Mouse (Mus musculus) spleen, adult 2 months (tissue): ENCODE data around the gene Haus5. TPM values are rescaled to one million over a fixed set of nuclear protein-coding genes. Genes with fewer than 3 reads are reported as not detected.
A peak's percentile ranks its signal among the peaks of the same experiment; 100 is the strongest.

ENCODE experiments used
- DNase-seq, 2 experiments: peaks; one replicate each; pipeline versions ENCODE4 v3.0.0 to v3.0.0-alpha.2; 2012 to 2021; ENCODE audit warnings: low spot score in 2 of 2, low read depth in 1 of 2
- H3K27ac ChIP-seq: fragments of 200-500 bp; 2 replicates; pipeline ENCODE4 v1.5.1; 2012; ENCODE audit warnings: low read length, inconsistent platforms; ENCODE audit not compliant: insufficient read depth
- H3K27me3 ChIP-seq: fragments of 200-500 bp; 2 replicates; pipeline ENCODE4 v1.6.1; 2012; ENCODE audit warnings: mild to moderate bottlenecking, moderate library complexity, low read length, inconsistent platforms; ENCODE audit not compliant: control insufficient read depth, insufficient read depth
- H3K36me3 ChIP-seq: fragments of 200-500 bp; 2 replicates; pipeline ENCODE4 v1.6.1; 2012; ENCODE audit warnings: mild to moderate bottlenecking, low read length, inconsistent platforms; ENCODE audit not compliant: control insufficient read depth, insufficient read depth
- H3K4me1 ChIP-seq: fragments of 200-500 bp; 2 replicates; pipeline ENCODE4 v1.6.1; 2011; ENCODE audit warnings: inconsistent platforms; ENCODE audit not compliant: control insufficient read depth, insufficient read depth, insufficient read length
- H3K4me3 ChIP-seq: fragments of 200-500 bp; 2 replicates; pipeline ENCODE4 v1.5.1; 2011; ENCODE audit warnings: mild to moderate bottlenecking, inconsistent platforms; ENCODE audit not compliant: insufficient read depth, insufficient read length; ENCODE audit errors: extremely low read depth
- CTCF ChIP-seq: fragments of 200-500 bp; IDR thresholded peaks from 2 replicates; pipeline ENCODE4 v1.5.1; 2011; ENCODE audit warnings: mild to moderate bottlenecking, inconsistent platforms; ENCODE audit not compliant: insufficient read depth, insufficient read length, insufficient replicate concordance; ENCODE audit errors: extremely low read depth
- POLR2A ChIP-seq: fragments of 200-500 bp; IDR thresholded peaks from 2 replicates; pipeline ENCODE4 v1.6.1; 2011; ENCODE audit warnings: low read depth, low read length, inconsistent platforms
- WGBS: fragments of 180-500 bp; shearing (Covaris S2); methylation state at CpG from one replicate; pipeline ENCODE4 v1.1.7; 2018; 5-methylcytosine and 5-hydroxymethylcytosine counted together
- polyA plus RNA-seq: library from polyadenylated mRNA; depleted of rRNA; stranded (reverse); fragments of >200 nt; gene quantifications from 2 replicates; pipeline ENCODE4 v1.2.3, GENCODE M21; 2012

The Haus5 gene
- polyA plus RNA-seq, 1 experiment = 13.3 TPM

GRCm38 (mm10) chr7:30649591-30650540, 14.9 kb downstream of the Haus5 start, which contains the start of gene Rbm42:
Rbm42 (minus strand) TSS chr7:30650317.
- H3K4me3 ChIP-seq = peak within 1 kb of the TSS; percentile 77
- WGBS = 2% methylated on average over 59 of the region's 59 CpGs
- peak within 1 kb of the TSS; percentile 60 for H3K27ac ChIP-seq
- no peaks in the 10 kb centered on the region for H3K4me1 ChIP-seq
- H3K36me3 ChIP-seq = peaks cover 25% of the 10 kb centered on the region
- TF ChIP-seq POLR2A = peak; percentile 82
- no peak for TF ChIP-seq CTCF
- peak; percentile 98 to 99 for DNase-seq
- no peaks in the 10 kb centered on the region for H3K27me3 ChIP-seq

- 37% methylated on average over 4 of the region's 4 CpGs for WGBS
- Histone ChIP-seq H3K4me1 (no peaks in the 10 kb centered on the region), H3K27me3 (peaks cover 10% of the 10 kb centered on the region), H3K27ac (no peak overlapping the region), H3K36me3 (peaks cover 33% of the 10 kb centered on the region), H3K4me3 (no peak overlapping the region)
- no peak for TF ChIP-seq POLR2A
- TF ChIP-seq CTCF = no peak
- no peak for DNase-seq
These were observed 25.7 kb downstream of the Haus5 start for GRCm38 (mm10) chr7:30639083-30639482.

GRCm38 (mm10) chr7:30636395-30636794, 28.4 kb downstream of the Haus5 start:
- H3K4me3 ChIP-seq = no peak overlapping the region
- H3K4me1 ChIP-seq = no peaks in the 10 kb centered on the region
- 33% methylated on average over 11 of the region's 11 CpGs for WGBS
- DNase-seq = no peak
- H3K27ac ChIP-seq = no peak overlapping the region
- no peak for TF ChIP-seq CTCF
- TF ChIP-seq POLR2A = no peak
- H3K27me3 ChIP-seq = peaks cover 15% of the 10 kb centered on the region
- H3K36me3 ChIP-seq = peaks cover 9% of the 10 kb centered on the region

GRCm38 (mm10) chr7:30635752-30636151, 29.0 kb downstream of the Haus5 start, which contains the start of gene Etv2:
Etv2 (minus strand) TSS chr7:30635852.
- Histone ChIP-seq H3K4me3 (no peak within 1 kb of the TSS), H3K36me3 (0 out of 2 replicates have a peak, but pooled peaks cover 3% of the 10 kb centered on the region), H3K27me3 (peaks cover 15% of the 10 kb centered on the region), H3K27ac (no peak within 1 kb of the TSS), H3K4me1 (no peaks in the 10 kb centered on the region)
- 10% methylated on average over 5 of the region's 5 CpGs for WGBS
- no peak for TF ChIP-seq POLR2A
- no peak for TF ChIP-seq CTCF
- no peak for DNase-seq

GRCm38 (mm10) chr7:30634621-30635020, 30.2 kb downstream of the Haus5 start:
- no peaks in the 10 kb centered on the region for H3K4me1 ChIP-seq
- peaks cover 15% of the 10 kb centered on the region for H3K27me3 ChIP-seq
- WGBS = 3% methylated on average over 20 of the region's 20 CpGs
- peak in 1 of 2 experiments; percentile 38 for DNase-seq
- TF ChIP-seq POLR2A (no peak), CTCF (peak; percentile 29; the same call in 1 of the 2 replicates)
- H3K36me3 ChIP-seq = no peaks in the 10 kb centered on the region
- no peak overlapping the region for H3K27ac ChIP-seq
- no peak overlapping the region for H3K4me3 ChIP-seq

- no peak overlapping the region for H3K4me3 ChIP-seq
- H3K27ac ChIP-seq = no peak overlapping the region
- TF ChIP-seq CTCF (no peak), POLR2A (no peak)
- H3K27me3 ChIP-seq = peaks cover 16% of the 10 kb centered on the region
- 8% methylated on average over 27 of the region's 27 CpGs for whole genome bisulfite sequencing
- H3K36me3 ChIP-seq = no peaks in the 10 kb centered on the region
- no peak for DNase-seq
- no peaks in the 10 kb centered on the region for H3K4me1 ChIP-seq
These were observed 30.9 kb downstream of the Haus5 start for GRCm38 (mm10) chr7:30633762-30634412.

GRCm38 (mm10) chr7:30629013-30629412, 35.8 kb downstream of the Haus5 start:
- Histone ChIP-seq H3K4me1 (peaks cover 4% of the 10 kb centered on the region; the same call in 1 of the 2 replicates), H3K27ac (no peak overlapping the region), H3K27me3 (peaks cover 5% of the 10 kb centered on the region; the same call in 1 of the 2 replicates), H3K4me3 (no peak overlapping the region), H3K36me3 (peaks cover 2% of the 10 kb centered on the region; the same call in 1 of the 2 replicates)
- no peak for TF ChIP-seq POLR2A
- no peak for TF ChIP-seq CTCF
- DNase-seq = no peak
